Mouse (Mus musculus): ENCODE results near the gene Sat2.

DNA sequence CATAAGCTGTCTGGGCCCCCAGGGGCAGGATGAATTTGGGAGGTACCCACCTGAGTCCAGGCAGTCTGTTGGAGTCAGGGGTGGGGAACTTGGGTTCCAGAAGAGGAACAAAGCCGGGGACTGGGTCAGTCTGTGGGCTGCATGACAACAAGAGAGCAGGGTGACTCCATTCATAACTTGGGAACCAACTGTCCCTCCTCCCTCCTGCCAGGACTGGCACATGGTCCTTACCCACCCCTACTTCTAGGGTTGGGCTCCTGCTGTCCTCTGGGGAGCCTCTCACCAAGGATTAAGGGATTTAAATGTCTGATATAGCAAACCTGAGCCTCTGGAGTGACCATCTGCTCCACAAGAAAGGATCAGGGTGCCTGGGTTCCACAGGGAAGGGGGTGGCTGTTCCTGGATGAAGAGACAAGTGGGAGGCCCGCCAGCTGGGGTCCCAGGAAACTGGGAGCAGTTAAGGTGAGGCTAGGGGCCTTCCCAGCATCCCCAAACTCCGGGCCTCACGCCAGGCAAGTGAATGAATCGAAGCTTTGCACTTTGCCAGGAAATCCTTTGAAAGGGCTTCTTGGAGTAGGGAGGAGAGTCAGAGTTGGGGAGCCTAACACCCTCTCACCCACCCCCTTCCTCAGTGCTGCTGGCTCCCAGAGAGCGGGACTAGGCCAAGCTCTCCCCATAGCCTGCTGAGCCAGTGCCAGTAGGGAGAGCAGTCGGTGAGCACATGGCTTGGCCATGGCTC lies 29.8 kb upstream of the Sat2 start:
- TF ChIP-seq CTCF (IDR thresholded peaks at IDR 0.05; ENCODE audit: insufficient read depth, low read depth, low read length) (no peak), POLR2A (IDR thresholded peaks at IDR 0.05; ENCODE audit: insufficient read depth, low read depth, low read length) (no peak)
